Mouse (Mus musculus) brain, embryonic 14.5 days (tissue): ENCODE results near the gene Il23r.

Source experiments
- CTCF ChIP-seq: fragments of 200-500 bp; IDR thresholded peaks from 2 replicates; pipeline ENCODE4 v1.5.1; 2012; ENCODE audit warnings: inconsistent platforms, mild to moderate bottlenecking, moderate library complexity, borderline replicate concordance; ENCODE audit not compliant: insufficient read depth, insufficient read length; ENCODE audit errors: extremely low read depth
- POLR2A ChIP-seq: fragments of 200-500 bp; IDR thresholded peaks from 2 replicates; pipeline ENCODE4 v1.6.1; 2012; ENCODE audit warnings: mild to moderate bottlenecking, inconsistent platforms, borderline replicate concordance; ENCODE audit not compliant: poor library complexity, insufficient read depth, insufficient read length, severe bottlenecking; ENCODE audit errors: extremely low read depth

GRCm38 (mm10) chr6:67451330-67451729 lies 40.3 kb downstream of the Il23r start:
- TF ChIP-seq POLR2A = no peak
- peak; percentile 30; the same call in 1 of the 2 replicates for TF ChIP-seq CTCF
